Mouse (Mus musculus) gastrocnemius, postnatal 10 days (tissue): Measurements from ENCODE around the gene Lcn2. TPM values are rescaled to one million over a fixed set of nuclear protein-coding genes. Genes with fewer than 3 reads are reported as not detected.

Experiments
- DNase-seq: peaks from one replicate; pipeline ENCODE4 v3.0.0; 2021; ENCODE audit warnings: mixed read lengths
- total RNA-seq, 2 experiments: library from RNA; stranded (reverse); gene quantifications; 2 replicates each; pipeline ENCODE4 v1.2.3; 2021

Lcn2 gene
- total RNA-seq, 2 experiments from 2014 or later: 3.5 to 6.7 TPM

- DNase-seq: no peak
Observed at GRCm38 (mm10) chr2:32413936-32414335, 25.9 kb upstream of the Lcn2 start.

DNA sequence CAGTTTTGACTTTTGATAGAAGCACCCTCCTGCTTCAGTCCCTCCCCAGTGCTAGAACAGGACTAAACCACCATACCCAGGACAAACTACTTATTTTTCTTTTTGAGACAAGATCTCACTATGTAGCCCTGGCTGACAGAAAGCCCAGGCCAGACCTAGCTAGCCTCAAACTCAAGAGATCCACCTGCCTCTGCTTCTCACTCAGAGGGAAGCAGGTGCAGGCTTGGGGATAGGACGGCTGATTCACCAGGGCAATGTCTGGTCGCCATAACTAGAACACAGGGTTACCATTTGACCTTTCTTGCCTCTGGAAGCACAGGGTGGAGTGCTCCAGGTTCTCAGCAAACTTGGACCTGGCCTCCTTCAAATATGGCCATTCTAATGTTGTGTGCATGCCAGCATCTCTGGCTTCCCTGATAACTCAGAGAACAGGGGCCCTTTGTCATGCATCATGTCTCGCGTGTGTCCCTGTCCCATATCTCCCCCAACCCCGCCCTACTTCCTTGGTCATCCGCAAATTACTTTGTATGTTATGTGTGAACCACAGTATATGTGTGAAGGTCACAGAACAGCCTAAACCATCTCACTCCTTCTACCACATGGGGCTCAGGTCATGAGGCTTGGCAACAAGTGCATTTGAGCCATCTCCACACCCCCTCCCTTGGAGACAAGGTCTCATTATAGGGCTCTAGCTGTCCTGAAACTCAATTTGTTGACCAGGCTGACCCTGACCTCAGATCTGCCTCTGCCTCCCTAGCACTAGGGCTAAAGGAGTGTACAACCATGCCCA, 24.9 kb upstream of the Lcn2 start:
- DNase-seq: no peak

GRCm38 (mm10) chr2:32411407-32411806, 23.4 kb upstream of the Lcn2 start:
- no peak for DNase-seq

DNA sequence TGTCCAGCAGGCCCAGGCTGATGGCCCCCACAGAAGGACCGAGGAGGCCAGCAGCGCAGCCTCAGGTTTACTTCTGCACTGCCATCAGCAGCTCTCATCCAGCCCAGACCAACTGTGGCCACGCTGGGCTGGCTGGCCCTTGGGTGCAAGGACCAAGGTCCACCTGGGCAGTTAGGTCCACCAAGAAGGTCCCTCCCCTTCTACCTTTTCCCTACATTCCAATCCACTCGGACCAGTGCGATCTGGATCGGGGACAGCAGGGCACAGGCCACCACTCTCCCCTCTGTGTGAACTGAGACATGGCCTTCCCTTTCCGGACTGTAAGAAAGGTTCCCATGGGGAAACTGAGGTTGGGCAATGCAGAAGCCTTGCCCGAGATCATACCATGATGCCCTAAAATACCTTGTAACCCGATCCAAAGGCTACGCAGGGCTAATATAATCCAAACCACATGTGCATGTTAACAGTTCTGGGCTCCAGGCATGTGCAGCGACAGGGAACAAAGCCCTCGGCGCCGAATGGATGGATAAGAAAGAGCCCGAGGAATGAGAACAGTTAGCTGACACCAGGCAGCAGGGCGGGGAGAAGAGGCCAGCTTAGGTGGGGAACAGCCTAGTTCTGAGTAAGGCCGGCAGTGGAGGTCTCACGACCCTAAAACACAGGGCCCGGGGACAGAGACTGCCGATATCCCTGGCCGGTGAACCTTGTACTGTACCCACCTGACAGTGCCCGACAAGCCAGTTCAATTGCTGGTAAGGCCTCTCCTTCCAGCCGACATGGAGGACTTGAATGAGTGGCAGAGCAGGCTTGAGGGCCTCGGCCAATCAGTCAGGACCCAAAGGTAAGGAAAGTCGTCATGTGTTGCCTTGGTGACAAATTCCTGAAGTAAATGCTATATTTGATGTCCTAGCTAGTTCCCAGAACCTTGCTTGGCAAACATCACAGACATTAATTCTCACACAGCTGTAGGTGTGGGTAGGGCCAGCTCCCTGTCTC, 20.7 kb upstream of the Lcn2 start:
- DNase-seq: no peak

GRCm38 (mm10) chr2:32407144-32407824, 19.2 kb upstream of the Lcn2 start:
- DNase-seq: no peak

DNA sequence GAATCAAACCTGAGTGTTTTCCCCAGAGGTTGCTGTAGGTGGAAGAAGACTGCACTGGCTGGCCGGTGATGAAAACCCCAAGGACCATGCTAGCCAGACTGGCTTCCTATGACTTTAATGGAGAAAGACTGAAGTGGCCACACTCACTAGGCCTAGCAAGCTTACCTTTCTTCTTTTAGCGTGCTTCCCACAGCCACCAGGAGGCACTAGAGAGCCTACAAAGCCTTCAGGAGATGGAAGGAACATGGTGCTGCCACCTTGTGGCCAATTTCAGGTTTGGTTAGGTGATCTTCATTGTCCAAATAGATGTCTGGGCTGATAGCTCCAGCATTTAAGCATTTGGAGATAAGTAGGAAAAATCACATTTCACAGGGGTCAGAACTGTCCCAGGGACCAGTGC, 16.6 kb upstream of the Lcn2 start:
- DNase-seq: peak; percentile 96

DNA sequence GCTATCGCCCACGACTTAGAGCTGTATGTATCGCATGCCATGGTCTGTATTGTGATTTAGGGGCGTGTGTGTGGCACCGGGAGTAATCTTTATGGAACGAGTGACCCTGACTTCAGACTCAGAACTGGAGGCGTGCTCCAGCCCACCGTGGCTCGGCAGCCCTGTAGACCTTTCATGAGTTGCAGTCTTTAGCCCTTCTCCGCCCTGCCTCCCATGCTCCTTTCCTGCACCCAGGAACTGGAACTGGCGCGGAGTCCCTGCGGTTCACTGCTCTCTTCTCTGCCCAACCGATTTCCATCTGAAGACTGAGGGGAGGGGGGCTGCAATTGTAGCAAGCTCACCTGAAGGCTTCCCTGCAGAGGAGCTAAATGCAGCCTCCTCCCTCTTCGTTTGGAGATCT, 8.6 kb upstream of the Lcn2 start:
- no peak for DNase-seq

GRCm38 (mm10) chr2:32395946-32396621, 8.0 kb upstream of the Lcn2 start:
- peak; percentile 81 for DNase-seq

DNA sequence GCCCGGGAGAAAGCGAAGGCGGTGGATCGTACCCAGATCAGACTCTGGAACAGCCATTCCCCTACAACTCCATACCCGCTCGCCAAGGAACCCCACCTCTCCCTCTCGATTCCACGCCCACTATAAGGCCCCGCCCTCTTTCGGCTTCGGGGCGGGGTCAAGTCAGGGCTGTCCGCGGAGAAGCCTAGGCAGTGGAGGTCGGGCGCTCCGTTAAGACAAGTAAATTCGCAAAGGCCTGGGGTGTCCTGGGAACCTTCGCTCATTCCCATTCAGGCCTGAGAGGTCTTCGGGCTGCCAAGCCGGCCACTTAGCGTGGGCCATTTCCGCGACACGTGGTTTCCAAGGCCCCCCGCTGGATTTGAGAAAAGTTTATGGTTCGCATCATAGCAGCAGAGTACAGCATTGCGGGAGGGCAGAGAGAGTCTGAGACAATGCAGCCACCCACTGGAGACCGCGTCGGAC, 7.5 kb upstream of the Lcn2 start, which contains the start of gene Ptges2:
Ptges2 (plus strand) TSS at position 413 of the 462 bp plus-strand sequence.
- DNase-seq: peak; percentile 87

GRCm38 (mm10) chr2:32394973-32395372, 6.9 kb upstream of the Lcn2 start:
- no peak for DNase-seq

- no peak for DNase-seq
Observed at GRCm38 (mm10) chr2:32392063-32392462, 4.0 kb upstream of the Lcn2 start.

DNA sequence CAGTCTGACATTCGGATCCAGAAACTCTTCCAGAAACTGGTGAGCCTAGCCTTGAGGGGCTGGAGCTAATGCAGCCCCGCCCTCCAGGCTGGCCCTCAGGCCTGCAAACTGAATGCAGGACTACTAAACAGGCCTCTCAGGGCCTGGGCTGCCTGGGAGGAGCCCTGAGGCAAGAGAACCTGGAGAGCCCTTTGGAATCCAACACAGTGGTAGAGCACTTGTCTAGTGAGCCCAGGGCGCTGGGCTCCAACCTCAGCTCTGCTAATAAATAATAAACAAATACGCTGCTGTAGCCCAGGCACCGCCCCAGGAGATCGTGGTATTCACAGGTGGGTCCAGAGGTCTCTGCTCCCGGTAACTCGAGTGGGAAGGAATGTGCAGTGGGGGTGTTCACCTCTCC, 2.8 kb upstream of the Lcn2 start:
- no peak for DNase-seq

GRCm38 (mm10) chr2:32389157-32389556, 1.1 kb upstream of the Lcn2 start:
- DNase-seq: no peak

GRCm38 (mm10) chr2:32382689-32383088, 5.4 kb downstream of the Lcn2 start:
- no peak for DNase-seq

DNA sequence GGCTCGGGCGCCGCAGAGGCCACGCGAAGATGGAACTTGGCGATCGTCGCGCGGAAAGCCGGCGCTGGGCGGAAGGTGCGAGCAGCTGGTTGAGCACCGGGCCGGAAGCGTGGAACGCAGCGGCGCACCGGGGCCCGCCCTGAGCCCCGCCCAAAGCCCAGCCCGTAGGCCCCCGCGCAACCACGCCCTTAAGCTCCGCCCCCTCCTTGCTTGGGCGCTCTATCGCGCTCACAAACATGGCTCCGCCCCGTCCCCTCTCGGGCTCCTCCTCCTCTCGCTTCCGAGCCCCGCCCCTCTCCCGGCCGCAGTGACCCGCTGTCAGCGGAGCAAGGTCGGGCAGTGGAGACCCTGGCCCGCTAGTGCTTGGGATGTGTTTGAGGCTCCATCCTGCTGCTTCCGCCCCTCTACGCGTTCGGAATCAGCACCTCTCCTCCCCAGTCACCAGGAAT, 6.3 kb downstream of the Lcn2 start, which contains the start of gene 1110008P14Rik:
1110008P14Rik (minus strand) TSS at position 164 of the 449 bp plus-strand sequence.
- peak; percentile 96 for DNase-seq

DNA sequence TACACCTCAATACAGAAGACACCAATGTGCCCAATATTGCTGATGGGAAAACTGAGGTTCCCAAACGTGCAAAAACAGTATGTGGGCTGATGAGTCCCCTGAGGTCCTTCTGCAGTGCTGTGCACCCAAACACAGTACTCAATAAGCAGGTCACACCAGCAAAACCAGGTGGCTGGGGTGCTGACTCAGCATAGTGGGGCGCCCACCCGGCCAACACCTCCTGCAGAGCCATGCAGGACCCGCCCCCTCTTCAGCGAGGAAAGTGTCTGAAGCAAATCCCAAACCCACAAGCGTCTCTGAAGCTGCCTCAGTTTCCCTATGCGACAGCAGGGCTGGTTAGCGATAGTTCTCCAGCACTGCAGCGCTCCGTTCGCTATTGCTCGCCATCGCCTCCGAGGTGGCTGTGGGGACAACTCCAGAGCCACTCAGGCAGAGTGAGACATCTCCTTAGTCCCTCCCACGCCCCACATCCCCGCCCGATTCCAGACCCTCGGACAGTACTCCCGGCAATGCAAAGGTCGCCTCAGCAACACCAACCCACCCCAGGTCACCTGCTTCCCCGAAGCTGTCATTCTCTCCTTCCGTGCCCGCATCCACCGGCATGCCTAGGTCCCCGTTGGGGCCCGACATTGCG, 6.8 kb downstream of the Lcn2 start:
- no peak for DNase-seq

DNA sequence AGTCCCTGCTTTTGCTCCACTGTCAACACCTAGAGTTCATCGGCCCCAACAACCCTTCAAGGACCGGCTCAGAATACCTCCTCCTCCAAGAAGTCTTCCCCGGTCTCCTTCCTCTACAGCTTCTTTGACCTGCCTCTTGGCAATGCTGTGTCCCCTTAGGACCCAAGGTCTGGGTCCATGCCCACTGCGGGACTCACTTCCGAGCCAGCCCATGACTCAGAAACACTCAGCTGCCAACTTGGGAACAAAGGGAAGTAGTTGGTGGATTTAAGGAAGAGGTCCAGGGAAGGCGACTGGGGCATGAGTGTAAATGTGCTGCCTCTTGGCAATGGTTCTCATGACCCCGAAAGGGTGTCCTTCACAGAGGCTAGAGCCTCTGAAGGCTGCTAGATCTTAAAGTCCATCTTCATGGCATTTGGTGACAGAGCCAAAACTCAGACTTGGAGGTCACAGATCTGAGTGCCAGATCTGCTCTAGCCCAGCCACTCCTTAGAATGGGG, 8.0 kb downstream of the Lcn2 start:
- no peak for DNase-seq

DNA sequence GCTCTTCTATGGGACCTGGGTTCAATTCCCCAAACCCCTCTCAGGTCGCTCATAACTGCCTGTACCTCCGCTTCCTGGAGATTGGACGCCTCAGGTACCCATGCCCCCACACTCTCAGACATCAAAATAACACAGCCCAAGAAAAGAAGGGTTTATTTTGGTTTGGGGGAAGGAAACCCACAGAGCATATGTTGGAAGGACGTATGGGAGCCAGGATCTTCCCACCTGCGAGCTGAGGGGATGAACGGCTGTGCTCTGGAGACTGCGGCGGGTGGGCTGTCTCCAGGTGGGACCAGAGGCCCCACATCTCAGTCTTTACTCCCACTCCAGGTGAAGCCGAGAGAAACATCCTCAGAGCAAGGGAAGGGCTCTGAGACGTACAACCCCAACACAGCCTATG, 11.1 kb downstream of the Lcn2 start:
- no peak for DNase-seq

GRCm38 (mm10) chr2:32375317-32375940, 12.6 kb downstream of the Lcn2 start:
- DNase-seq: no peak

DNA sequence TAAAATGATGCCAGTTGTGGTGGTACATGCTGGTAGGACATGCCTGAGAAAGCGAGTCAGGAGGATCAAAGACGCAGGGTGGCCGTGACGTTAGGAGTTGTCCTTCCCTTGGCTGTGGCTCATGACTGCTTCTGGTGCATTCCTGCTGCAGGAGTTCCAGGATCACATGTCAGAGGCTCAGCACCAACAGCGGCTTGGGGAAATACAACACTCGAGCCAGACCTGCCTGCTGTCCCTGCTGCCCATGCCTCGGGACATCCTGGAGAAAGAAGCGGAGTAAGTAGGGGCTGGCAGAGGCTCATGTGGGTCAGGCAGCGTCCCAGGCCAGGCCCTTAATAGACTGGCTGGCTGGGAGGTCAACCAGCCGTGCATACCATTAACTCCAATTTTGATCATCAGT, 13.9 kb downstream of the Lcn2 start:
- DNase-seq: no peak
